Mouse (Mus musculus): ENCODE measurements at regions not wholly inside any gene's neighbourhood (a gene's known extent, or its start where the extent isn't known, plus 50 kb on each side); places are given as distances from the start of the nearest gene placed in this dataset.
"Not testable (repeated sequence)": the region's sequence is repeated elsewhere in the genome, so short reads cannot be mapped to it uniquely, and the experiment has no call there.

GRCm38 (mm10) chr2:78023416-78023815 is 77.2 kb upstream of the Cwc22 start:
- Histone ChIP-seq H3K9ac (ENCODE audit: low read depth, low read length, severe bottlenecking) (no peak overlapping the region), H3K9me3 (ENCODE audit: control insufficient read depth, low read length) (no peaks in the 10 kb centered on the region), H3K27me3 (ENCODE audit: control insufficient read depth, insufficient read depth, low read length) (no peaks in the 10 kb centered on the region), H3K36me3 (ENCODE audit: control insufficient read depth, insufficient read depth, low read length) (no peaks in the 10 kb centered on the region), H3K4me1 (ENCODE audit: control insufficient read depth, insufficient read depth, low read length) (no peaks in the 10 kb centered on the region), H3K4me3 (replicated peaks; ENCODE audit: low read length) (no peak overlapping the region), H3K27ac (replicated peaks; ENCODE audit: low read depth, low read length) (no peak overlapping the region), H3K4me2 (replicated peaks; ENCODE audit: low read depth, low read length, severe bottlenecking) (no peak overlapping the region)
- DNase-seq (ENCODE audit: low spot score): no peak
- no peak for TF ChIP-seq POLR2A (IDR thresholded peaks at IDR 0.05; ENCODE audit: borderline replicate concordance, extremely low read depth, insufficient read depth, insufficient read length)
- ATAC-seq (ENCODE audit: low FRiP score, low read depth): no peak
- 88% methylated on average over 2 of the region's 2 CpGs for WGBS

DNA sequence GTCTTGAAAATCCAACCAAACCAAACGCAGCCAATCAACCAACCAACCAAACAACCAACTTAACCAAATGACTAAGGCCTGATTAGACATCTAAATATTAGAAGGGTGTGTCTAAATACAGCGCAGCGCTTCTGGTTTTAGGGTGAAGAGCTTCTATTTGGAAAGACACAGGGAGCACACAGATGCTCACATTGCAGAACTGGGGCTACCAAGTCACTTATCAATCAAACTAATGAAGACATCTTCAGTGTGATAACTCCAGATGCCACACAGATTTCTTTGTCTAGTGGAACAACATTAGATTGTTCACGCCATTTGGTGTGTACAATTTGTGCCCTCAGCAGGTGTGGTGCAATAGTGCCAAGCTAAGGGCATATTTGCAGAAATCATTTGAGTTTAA is 76.6 kb upstream of the Cwc22 start:
- no peak for TF ChIP-seq POLR2A (IDR thresholded peaks at IDR 0.05; ENCODE audit: borderline replicate concordance, extremely low read depth, insufficient read depth, insufficient read length)
- Histone ChIP-seq H3K4me1 (ENCODE audit: control insufficient read depth, insufficient read depth, low read length) (no peaks in the 10 kb centered on the region), H3K4me3 (replicated peaks; ENCODE audit: low read length) (no peak overlapping the region), H3K27me3 (ENCODE audit: control insufficient read depth, insufficient read depth, low read length) (no peaks in the 10 kb centered on the region), H3K9me3 (ENCODE audit: control insufficient read depth, low read length) (no peaks in the 10 kb centered on the region), H3K9ac (ENCODE audit: low read depth, low read length, severe bottlenecking) (no peak overlapping the region), H3K4me2 (replicated peaks; ENCODE audit: low read depth, low read length, severe bottlenecking) (no peak overlapping the region), H3K36me3 (ENCODE audit: control insufficient read depth, insufficient read depth, low read length) (no peaks in the 10 kb centered on the region), H3K27ac (replicated peaks; ENCODE audit: low read depth, low read length) (no peak overlapping the region)
- ATAC-seq (ENCODE audit: low FRiP score, low read depth) (no peak), DNase-seq (ENCODE audit: low spot score) (no peak)
- 82% methylated on average over 4 of the region's 4 CpGs for WGBS

GRCm38 (mm10) chr2:78021905-78022304 is 75.7 kb upstream of the Cwc22 start:
- H3K27me3 ChIP-seq (ENCODE audit: control insufficient read depth, insufficient read depth, low read length): no peaks in the 10 kb centered on the region
- ATAC-seq (ENCODE audit: low FRiP score, low read depth) (no peak), DNase-seq (ENCODE audit: low spot score) (peak; percentile 55)
- H3K4me3 ChIP-seq (replicated peaks; ENCODE audit: low read length): no peak overlapping the region
- H3K9ac ChIP-seq (ENCODE audit: low read depth, low read length, severe bottlenecking): no peak overlapping the region
- no peaks in the 10 kb centered on the region for H3K9me3 ChIP-seq (ENCODE audit: control insufficient read depth, low read length)
- no peaks in the 10 kb centered on the region for H3K4me1 ChIP-seq (ENCODE audit: control insufficient read depth, insufficient read depth, low read length)
- H3K36me3 ChIP-seq (ENCODE audit: control insufficient read depth, insufficient read depth, low read length): no peaks in the 10 kb centered on the region
- H3K4me2 ChIP-seq (replicated peaks; ENCODE audit: low read depth, low read length, severe bottlenecking): no peak overlapping the region
- 26% methylated on average over 5 of the region's 5 CpGs for WGBS
- no peak for TF ChIP-seq POLR2A (IDR thresholded peaks at IDR 0.05; ENCODE audit: borderline replicate concordance, extremely low read depth, insufficient read depth, insufficient read length)
- H3K27ac ChIP-seq (replicated peaks; ENCODE audit: low read depth, low read length): no peak overlapping the region

- no peak for TF ChIP-seq POLR2A (IDR thresholded peaks at IDR 0.05; ENCODE audit: borderline replicate concordance, extremely low read depth, insufficient read depth, insufficient read length)
- ATAC-seq (ENCODE audit: low FRiP score, low read depth) (peak; percentile 15; the same call in 1 of the 2 replicates), DNase-seq (ENCODE audit: low spot score) (no peak)
- no peak overlapping the region for H3K4me3 ChIP-seq (replicated peaks; ENCODE audit: low read length)
- H3K27ac ChIP-seq (replicated peaks; ENCODE audit: low read depth, low read length): no peak overlapping the region
- H3K4me2 ChIP-seq (replicated peaks; ENCODE audit: low read depth, low read length, severe bottlenecking): no peak overlapping the region
- H3K9ac ChIP-seq (ENCODE audit: low read depth, low read length, severe bottlenecking): no peak overlapping the region
- 48% methylated on average over 2 of the region's 2 CpGs for WGBS
- no peaks in the 10 kb centered on the region for H3K4me1 ChIP-seq (ENCODE audit: control insufficient read depth, insufficient read depth, low read length)
- H3K36me3 ChIP-seq (ENCODE audit: control insufficient read depth, insufficient read depth, low read length): no peaks in the 10 kb centered on the region
- H3K9me3 ChIP-seq (ENCODE audit: control insufficient read depth, low read length): no peaks in the 10 kb centered on the region
- H3K27me3 ChIP-seq (ENCODE audit: control insufficient read depth, insufficient read depth, low read length): no peaks in the 10 kb centered on the region
These were observed 75.3 kb upstream of the Cwc22 start for GRCm38 (mm10) chr2:78021356-78021900.

DNA sequence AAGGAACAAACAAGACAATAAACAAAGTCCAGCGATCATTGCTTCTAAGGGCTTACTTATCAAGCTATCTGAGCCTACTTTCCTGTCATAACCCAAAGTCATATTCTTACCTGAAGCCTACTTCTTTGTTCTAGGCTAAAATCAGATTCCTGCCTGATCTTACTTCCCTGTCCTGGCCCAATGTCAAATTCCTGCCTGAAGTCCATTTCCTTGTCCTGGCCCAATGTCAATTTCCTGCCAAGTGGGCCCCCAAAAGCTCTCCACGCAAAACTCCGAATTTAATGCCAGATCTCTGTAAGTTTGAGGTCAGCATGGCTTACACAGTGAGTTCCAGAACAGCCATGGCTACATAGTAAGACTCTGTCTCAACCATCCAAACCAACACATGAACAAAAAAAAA is 74.3 kb upstream of the Cwc22 start:
- Histone ChIP-seq H3K4me3 (replicated peaks; ENCODE audit: low read length) (no peak overlapping the region), H3K27ac (replicated peaks; ENCODE audit: low read depth, low read length) (no peak overlapping the region), H3K4me2 (replicated peaks; ENCODE audit: low read depth, low read length, severe bottlenecking) (no peak overlapping the region), H3K9ac (ENCODE audit: low read depth, low read length, severe bottlenecking) (no peak overlapping the region), H3K4me1 (ENCODE audit: control insufficient read depth, insufficient read depth, low read length) (no peaks in the 10 kb centered on the region), H3K27me3 (ENCODE audit: control insufficient read depth, insufficient read depth, low read length) (no peaks in the 10 kb centered on the region), H3K36me3 (ENCODE audit: control insufficient read depth, insufficient read depth, low read length) (no peaks in the 10 kb centered on the region), H3K9me3 (ENCODE audit: control insufficient read depth, low read length) (no peaks in the 10 kb centered on the region)
- TF ChIP-seq POLR2A (IDR thresholded peaks at IDR 0.05; ENCODE audit: borderline replicate concordance, extremely low read depth, insufficient read depth, insufficient read length): no peak
- 69% methylated on average over 3 of the region's 3 CpGs for WGBS
- DNase-seq (ENCODE audit: low spot score) (no peak), ATAC-seq (ENCODE audit: low FRiP score, low read depth) (no peak)

GRCm38 (mm10) chr2:78019916-78020315 is 73.7 kb upstream of the Cwc22 start:
- ATAC-seq (ENCODE audit: low FRiP score, low read depth) (no peak), DNase-seq (ENCODE audit: low spot score) (no peak)
- H3K4me2 ChIP-seq (replicated peaks; ENCODE audit: low read depth, low read length, severe bottlenecking): no peak overlapping the region
- TF ChIP-seq POLR2A (IDR thresholded peaks at IDR 0.05; ENCODE audit: borderline replicate concordance, extremely low read depth, insufficient read depth, insufficient read length): no peak
- H3K27me3 ChIP-seq (ENCODE audit: control insufficient read depth, insufficient read depth, low read length): no peaks in the 10 kb centered on the region
- no peak overlapping the region for H3K27ac ChIP-seq (replicated peaks; ENCODE audit: low read depth, low read length)
- no peak overlapping the region for H3K4me3 ChIP-seq (replicated peaks; ENCODE audit: low read length)
- no peaks in the 10 kb centered on the region for H3K4me1 ChIP-seq (ENCODE audit: control insufficient read depth, insufficient read depth, low read length)
- H3K9ac ChIP-seq (ENCODE audit: low read depth, low read length, severe bottlenecking): no peak overlapping the region
- H3K36me3 ChIP-seq (ENCODE audit: control insufficient read depth, insufficient read depth, low read length): no peaks in the 10 kb centered on the region
- H3K9me3 ChIP-seq (ENCODE audit: control insufficient read depth, low read length): no peaks in the 10 kb centered on the region
- 95% methylated on average over 3 of the region's 3 CpGs for WGBS

DNA sequence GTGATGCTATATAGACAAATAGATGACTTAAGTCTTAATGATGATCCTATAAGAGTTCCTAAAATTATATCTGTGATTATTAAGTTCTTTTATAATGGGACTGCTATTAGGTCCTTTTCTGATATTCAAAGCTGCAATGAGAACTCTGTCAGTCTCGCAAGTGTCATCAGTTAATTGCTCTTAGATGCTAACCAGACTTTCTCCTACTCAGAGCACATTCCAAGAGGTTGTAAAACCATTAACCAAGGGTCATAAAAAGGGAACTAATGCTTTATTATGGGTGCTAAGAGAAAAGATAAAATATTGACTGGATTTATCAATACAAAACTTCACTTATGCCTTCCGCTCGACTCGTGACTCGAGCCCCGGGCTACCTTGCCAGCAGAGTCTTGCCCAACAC is 66.3 kb upstream of the Cwc22 start:
- H3K27me3 ChIP-seq (ENCODE audit: control insufficient read depth, insufficient read depth, low read length); H3K27ac ChIP-seq (replicated peaks; ENCODE audit: low read depth, low read length); H3K4me3 ChIP-seq (replicated peaks; ENCODE audit: low read length); H3K4me2 ChIP-seq (replicated peaks; ENCODE audit: low read depth, low read length, severe bottlenecking); H3K4me1 ChIP-seq (ENCODE audit: control insufficient read depth, insufficient read depth, low read length); ATAC-seq (ENCODE audit: low FRiP score, low read depth); H3K9ac ChIP-seq (ENCODE audit: low read depth, low read length, severe bottlenecking); H3K36me3 ChIP-seq (ENCODE audit: control insufficient read depth, insufficient read depth, low read length); DNase-seq (ENCODE audit: low spot score); H3K9me3 ChIP-seq (ENCODE audit: control insufficient read depth, low read length): not testable (repeated sequence)
- 77% methylated on average over 6 of the region's 6 CpGs for WGBS
